Mouse (Mus musculus) liver, postnatal 0 days (tissue): ENCODE results near the gene Spink2. TPM values are rescaled to one million over a fixed set of nuclear protein-coding genes. Genes with fewer than 3 reads are reported as not detected.

Experiments
- ATAC-seq: fragments of 200-750 bp; cut with Nextera tagmentation; 2 replicates; pipeline ENCODE4 v1.8.0; 2017; ENCODE audit warnings: mild to moderate bottlenecking, moderate library complexity
- DNase-seq: peaks from one replicate; pipeline ENCODE4 v3.0.0-alpha.2; 2016
- H3K27ac ChIP-seq: fragments of 300-500 bp; sonication (generic); 2 replicates; pipeline ENCODE4 v1.5.1; 2014; ENCODE audit warnings: antibody characterized with exemption, moderate library complexity, mild to moderate bottlenecking, low read depth
- H3K27me3 ChIP-seq: fragments of 300-500 bp; sonication (generic); 2 replicates; pipeline ENCODE4 v1.6.1; 2014; ENCODE audit warnings: low read length, control low read depth, mixed read lengths; ENCODE audit not compliant: insufficient read depth
- H3K36me3 ChIP-seq: fragments of 300-500 bp; sonication (generic); replicated peaks from 2 replicates; pipeline ENCODE4 v1.6.1; 2014; ENCODE audit warnings: mild to moderate bottlenecking, control low read depth, low read length, moderate library complexity, mixed read lengths; ENCODE audit not compliant: insufficient read depth
- H3K4me1 ChIP-seq: fragments of 300-500 bp; sonication (generic); 2 replicates; pipeline ENCODE4 v1.6.1; 2014; ENCODE audit warnings: antibody characterized with exemption, mild to moderate bottlenecking, control low read depth; ENCODE audit not compliant: insufficient read depth
- H3K4me2 ChIP-seq: fragments of 300-500 bp; sonication (generic); 2 replicates; pipeline ENCODE4 v1.6.1; 2014; ENCODE audit warnings: low read depth, mild to moderate bottlenecking, low read length, moderate library complexity, mixed read lengths
- H3K4me3 ChIP-seq: fragments of 300-500 bp; sonication (generic); 2 replicates; pipeline ENCODE4 v1.5.1; 2014; ENCODE audit warnings: low read depth, low read length
- H3K9ac ChIP-seq: fragments of 300-500 bp; sonication (generic); replicated peaks from 2 replicates; pipeline ENCODE4 v1.6.1; 2014; ENCODE audit warnings: mild to moderate bottlenecking, moderate library complexity
- H3K9me3 ChIP-seq: fragments of 300-500 bp; sonication (generic); 2 replicates; pipeline ENCODE4 v1.6.1; 2016; ENCODE audit warnings: mild to moderate bottlenecking, control low read depth, low read length, mixed read lengths
- CTCF ChIP-seq: sonication (generic); IDR thresholded peaks from 2 replicates; pipeline ENCODE4 v1.5.1; 2016; ENCODE audit warnings: antibody characterized with exemption, low read depth
- EP300 ChIP-seq: IDR thresholded peaks from 2 replicates; pipeline ENCODE4 v1.6.1; 2016; ENCODE audit warnings: antibody characterized with exemption, low read depth, mild to moderate bottlenecking
- WGBS: fragments of 180-500 bp; shearing (Covaris S2); extraction: QIAGEN DNeasy Blood & Tissue Kit; methylation state at CpG from one replicate; pipeline ENCODE4 v1.1.7; 2014; ENCODE audit not compliant: insufficient replicate concordance; 5-methylcytosine and 5-hydroxymethylcytosine counted together
- polyA plus RNA-seq: library from polyadenylated mRNA; unstranded; fragments of >200 nt; fragmentation: Nextera tagmentation; extraction: Ambion mirVana; gene quantifications from 2 replicates; pipeline ENCODE4 v1.2.1, GENCODE M21; 2015

The Spink2 gene
- not detected in 2 replicates for polyA plus RNA-seq

DNA sequence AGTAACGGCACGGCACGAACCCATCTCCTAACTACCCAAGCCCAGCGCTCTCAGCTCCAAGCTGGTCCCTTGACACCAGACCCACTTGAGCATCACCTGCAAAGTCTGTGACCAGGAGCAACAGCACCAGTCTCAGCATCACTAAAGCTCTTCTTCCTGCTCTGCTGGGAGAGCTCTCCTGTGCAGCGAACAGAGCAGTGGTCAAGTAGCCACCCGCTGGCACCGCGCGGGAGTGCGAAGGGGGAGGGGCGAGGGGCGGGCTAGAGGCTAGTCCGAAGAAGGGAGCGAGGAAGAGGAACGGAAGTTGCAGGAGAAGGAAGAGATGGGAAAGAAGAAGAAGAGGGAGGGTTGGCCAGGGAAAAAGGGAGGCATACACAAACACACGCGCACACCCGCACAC is at the start of gene Spink2:
TSS of gene Spink2 (minus strand) at position 236 of the 400 bp plus-strand sequence.
- no peak for ATAC-seq
- Histone ChIP-seq H3K36me3 (no peaks in the 10 kb centered on the region), H3K4me3 (no peak within 1 kb of the TSS), H3K9ac (no peak within 1 kb of the TSS), H3K27ac (no peak within 1 kb of the TSS), H3K9me3 (no peaks in the 10 kb centered on the region), H3K4me1 (no peaks in the 10 kb centered on the region), H3K4me2 (peak within 1 kb of the TSS; percentile 41; the same call in 1 of the 2 replicates), H3K27me3 (0 out of 2 replicates have a peak, but pooled peaks cover 9% of the 10 kb centered on the region)
- 6% methylated on average over 18 of the region's 18 CpGs for WGBS
- DNase-seq, result peak; percentile 31
- TF ChIP-seq EP300, result no peak
- TF ChIP-seq CTCF, result no peak

DNA sequence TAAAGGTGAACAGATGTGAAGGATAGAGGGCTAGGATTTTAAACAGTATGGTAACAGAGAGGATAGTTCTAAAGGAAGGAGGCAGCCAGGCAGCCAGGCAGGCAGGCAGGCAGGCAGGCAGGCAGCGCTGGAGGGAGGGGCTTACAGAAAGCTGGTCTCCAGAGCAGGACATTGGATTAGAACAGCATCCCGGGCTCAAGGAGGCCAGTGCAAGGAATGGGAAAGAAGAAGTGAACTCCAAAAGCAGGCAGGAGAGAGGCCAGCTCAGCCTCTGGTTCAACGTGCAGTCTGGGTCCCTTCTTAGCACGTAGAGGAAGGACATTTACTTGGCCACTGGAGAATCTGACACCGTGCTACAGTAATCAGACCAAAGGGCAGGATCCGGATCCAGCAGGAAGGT is 48.9 kb upstream of the Spink2 start:
- TF ChIP-seq EP300, result no peak
- no peak for TF ChIP-seq CTCF
- no peak overlapping the region for H3K4me3 ChIP-seq
- H3K9me3 ChIP-seq, result no peaks in the 10 kb centered on the region
- no peaks in the 10 kb centered on the region for H3K36me3 ChIP-seq
- 51% methylated on average over 6 of the region's 6 CpGs for WGBS
- ATAC-seq (no peak), DNase-seq (no peak)
- no peak overlapping the region for H3K4me2 ChIP-seq
- no peaks in the 10 kb centered on the region for H3K27me3 ChIP-seq
- H3K4me1 ChIP-seq, result no peaks in the 10 kb centered on the region
- no peak overlapping the region for H3K9ac ChIP-seq
- H3K27ac ChIP-seq, result no peak overlapping the region

DNA sequence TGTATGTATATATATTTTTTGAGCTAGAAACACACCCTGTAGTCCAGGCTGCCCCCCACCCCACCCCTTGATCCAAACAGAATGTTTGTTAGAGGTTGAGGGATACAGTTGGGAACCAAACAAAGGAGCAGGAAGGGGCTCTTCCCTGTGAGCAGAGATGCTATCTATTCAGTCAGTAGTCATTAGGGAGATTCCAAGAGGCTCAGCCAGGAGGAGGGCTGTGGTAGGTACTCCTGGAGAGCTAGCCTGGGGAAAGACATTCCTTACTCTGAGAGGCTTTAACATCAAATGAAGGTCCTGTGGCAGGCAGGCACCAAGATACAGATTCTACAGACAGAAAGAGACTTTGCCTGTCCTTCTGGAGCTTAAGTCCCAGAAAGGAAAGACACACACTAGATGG is 48.0 kb upstream of the Spink2 start:
- Histone ChIP-seq H3K27me3 (no peaks in the 10 kb centered on the region), H3K4me2 (no peak overlapping the region), H3K4me1 (no peaks in the 10 kb centered on the region), H3K36me3 (no peaks in the 10 kb centered on the region), H3K27ac (no peak overlapping the region), H3K4me3 (no peak overlapping the region), H3K9me3 (no peaks in the 10 kb centered on the region), H3K9ac (no peak overlapping the region)
- no peak for DNase-seq
- no peak for ATAC-seq
- no peak for TF ChIP-seq CTCF
- TF ChIP-seq EP300, result no peak

DNA sequence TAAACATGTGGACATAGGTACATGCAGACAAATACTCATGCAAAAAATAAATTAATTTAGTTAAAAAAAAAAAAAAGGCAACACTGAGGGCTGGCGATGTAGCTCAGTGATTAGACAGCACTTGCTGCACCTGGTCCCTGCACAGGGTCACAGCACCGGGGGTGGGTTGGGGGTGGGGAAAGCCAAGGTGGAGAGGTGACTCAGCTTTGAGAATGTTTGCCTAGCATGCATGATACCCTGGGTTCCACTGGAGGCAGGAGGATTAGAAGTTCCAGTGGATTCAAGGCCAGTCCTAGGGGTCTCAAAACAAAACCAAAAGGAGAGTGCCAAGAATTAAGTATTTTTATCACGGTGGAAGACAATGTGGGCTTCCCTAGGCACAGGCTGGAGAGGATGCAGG is 46.3 kb upstream of the Spink2 start:
- no peak overlapping the region for H3K4me3 ChIP-seq
- 75% methylated on average over 3 of the region's 3 CpGs for WGBS
- H3K4me1 ChIP-seq, result no peaks in the 10 kb centered on the region
- TF ChIP-seq CTCF (no peak), EP300 (no peak)
- no peak overlapping the region for H3K4me2 ChIP-seq
- DNase-seq, result no peak
- no peaks in the 10 kb centered on the region for H3K9me3 ChIP-seq
- ATAC-seq, result no peak
- no peak overlapping the region for H3K9ac ChIP-seq
- no peak overlapping the region for H3K27ac ChIP-seq
- H3K36me3 ChIP-seq, result no peaks in the 10 kb centered on the region
- no peaks in the 10 kb centered on the region for H3K27me3 ChIP-seq

DNA sequence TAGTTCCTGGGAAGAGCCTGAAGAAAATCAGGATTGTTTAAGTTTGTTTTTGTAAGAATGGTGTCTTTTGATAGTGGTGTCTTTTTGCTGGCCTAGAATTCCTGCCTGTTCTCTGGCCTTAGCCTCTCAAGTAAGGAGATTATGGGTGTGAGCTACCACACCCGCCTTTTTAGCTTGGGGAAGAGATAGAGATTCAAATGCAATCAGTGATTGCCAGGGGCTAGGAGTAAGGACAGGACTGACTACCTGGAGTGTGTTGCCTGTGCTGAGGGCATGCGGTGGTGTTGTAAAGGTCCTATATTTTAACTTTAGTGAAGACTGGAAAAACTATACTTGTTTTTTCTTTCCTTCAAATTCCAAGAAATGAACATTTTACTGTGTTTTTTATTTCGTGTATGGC is 43.1 kb upstream of the Spink2 start:
- Histone ChIP-seq H3K9ac (no peak overlapping the region), H3K4me2 (no peak overlapping the region), H3K4me3 (no peak overlapping the region), H3K9me3 (no peaks in the 10 kb centered on the region), H3K27me3 (no peaks in the 10 kb centered on the region), H3K4me1 (no peaks in the 10 kb centered on the region), H3K36me3 (no peaks in the 10 kb centered on the region), H3K27ac (no peak overlapping the region)
- WGBS, result 60% methylated on average over 3 of the region's 3 CpGs
- no peak for TF ChIP-seq EP300
- no peak for DNase-seq
- ATAC-seq, result no peak

DNA sequence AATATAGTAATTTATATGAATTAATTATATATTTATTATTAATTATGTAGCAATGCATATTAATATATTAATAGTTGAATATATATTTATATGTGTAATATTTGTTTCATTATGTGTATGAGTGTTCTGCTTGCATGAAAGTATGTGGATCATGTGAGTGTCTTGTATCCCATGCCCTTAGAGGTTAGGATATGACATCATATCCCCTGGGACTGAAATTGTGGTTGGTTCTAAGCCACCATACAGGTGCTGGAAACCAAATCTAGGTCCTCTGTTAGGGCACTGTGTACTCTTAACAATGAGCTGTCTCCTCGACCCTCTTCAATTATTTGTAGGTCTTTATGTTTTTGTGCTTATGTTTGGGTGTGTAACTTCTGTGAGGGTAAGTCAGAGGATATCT is 41.9 kb upstream of the Spink2 start:
- no peak for DNase-seq
- Histone ChIP-seq H3K27me3 (no peaks in the 10 kb centered on the region), H3K36me3 (no peaks in the 10 kb centered on the region), H3K4me1 (no peaks in the 10 kb centered on the region), H3K9me3 (no peaks in the 10 kb centered on the region), H3K4me3 (no peak overlapping the region), H3K4me2 (no peak overlapping the region), H3K27ac (no peak overlapping the region), H3K9ac (no peak overlapping the region)
- TF ChIP-seq EP300 (no peak), CTCF (no peak)
- no peak for ATAC-seq
- 58% methylated on average over 1 of the region's 1 CpGs for WGBS
